Mouse (Mus musculus) lung, embryonic 14.5 days (tissue): Measurements from ENCODE around the gene Rnf144a. TPM values are rescaled to one million over a fixed set of nuclear protein-coding genes. Genes with fewer than 3 reads are reported as not detected.
A peak's percentile ranks its signal among the peaks of the same experiment; 100 is the strongest.

Source experiments
- ATAC-seq: fragments of 200-750 bp; cut with Nextera tagmentation; 2 replicates; pipeline ENCODE4 v1.8.0; 2017; ENCODE audit warnings: mild to moderate bottlenecking, moderate TSS enrichment, moderate library complexity; ENCODE audit not compliant: insufficient read depth
- DNase-seq: peaks from one replicate; pipeline ENCODE4 v3.0.0-alpha.2; 2015
- H3K27ac ChIP-seq: fragments of 300-500 bp; sonication (generic); 2 replicates; pipeline ENCODE4 v1.5.1; 2014; ENCODE audit warnings: low read depth, mild to moderate bottlenecking, moderate library complexity
- H3K27me3 ChIP-seq: fragments of 300-500 bp; sonication (generic); 2 replicates; pipeline ENCODE4 v1.6.1; 2014; ENCODE audit warnings: low read length, control low read depth; ENCODE audit not compliant: insufficient read depth
- H3K36me3 ChIP-seq: fragments of 300-500 bp; sonication (generic); 2 replicates; pipeline ENCODE4 v1.6.1; 2014; ENCODE audit warnings: control low read depth; ENCODE audit not compliant: insufficient read depth
- H3K4me1 ChIP-seq: fragments of 300-500 bp; sonication (generic); 2 replicates; pipeline ENCODE4 v1.6.1; 2014; ENCODE audit warnings: antibody characterized with exemption, control low read depth; ENCODE audit not compliant: insufficient read depth
- H3K4me2 ChIP-seq: fragments of 300-500 bp; sonication (generic); 2 replicates; pipeline ENCODE4 v1.6.1; 2014; ENCODE audit warnings: mild to moderate bottlenecking
- H3K4me3 ChIP-seq: fragments of 300-500 bp; sonication (generic); 2 replicates; pipeline ENCODE4 v1.5.1; 2014; ENCODE audit warnings: low read depth, low read length
- H3K9ac ChIP-seq: fragments of 300-500 bp; sonication (generic); 2 replicates; pipeline ENCODE4 v1.6.1; 2014
- H3K9me3 ChIP-seq: fragments of 300-500 bp; sonication (generic); 2 replicates; pipeline ENCODE4 v1.6.1; 2016; ENCODE audit warnings: low read depth, low read length, control low read depth
- CTCF ChIP-seq: IDR thresholded peaks from 2 replicates; pipeline ENCODE4 v1.5.1; 2016; ENCODE audit warnings: antibody characterized with exemption, low read depth
- WGBS: fragments of 180-500 bp; shearing (Covaris S2); extraction: QIAGEN DNeasy Blood & Tissue Kit; methylation state at CpG from one replicate; pipeline ENCODE4 v1.1.7; 2014; 5-methylcytosine and 5-hydroxymethylcytosine counted together
- polyA plus RNA-seq: library from polyadenylated mRNA; unstranded; fragments of >200 nt; fragmentation: Nextera tagmentation; extraction: Ambion mirVana; gene quantifications from 2 replicates; pipeline ENCODE4 v1.2.1, GENCODE M21; 2014

The Rnf144a gene
- polyA plus RNA-seq, 1 experiment from 2014 or later = 46.9 TPM

- Histone ChIP-seq H3K4me2 (no peak overlapping the region), H3K36me3 (peaks cover 25% of the 10 kb centered on the region), H3K27ac (no peak overlapping the region), H3K27me3 (no peaks in the 10 kb centered on the region), H3K9ac (no peak overlapping the region), H3K4me3 (no peak overlapping the region), H3K4me1 (peaks cover 55% of the 10 kb centered on the region), H3K9me3 (no peaks in the 10 kb centered on the region)
- ATAC-seq = no peak
- no peak for TF ChIP-seq CTCF
- no peak for DNase-seq
- 61% methylated on average over 9 of the region's 9 CpGs for WGBS
Measured at GRCm38 (mm10) chr12:26408707-26409106, 6.3 kb downstream of the Rnf144a start.

DNA sequence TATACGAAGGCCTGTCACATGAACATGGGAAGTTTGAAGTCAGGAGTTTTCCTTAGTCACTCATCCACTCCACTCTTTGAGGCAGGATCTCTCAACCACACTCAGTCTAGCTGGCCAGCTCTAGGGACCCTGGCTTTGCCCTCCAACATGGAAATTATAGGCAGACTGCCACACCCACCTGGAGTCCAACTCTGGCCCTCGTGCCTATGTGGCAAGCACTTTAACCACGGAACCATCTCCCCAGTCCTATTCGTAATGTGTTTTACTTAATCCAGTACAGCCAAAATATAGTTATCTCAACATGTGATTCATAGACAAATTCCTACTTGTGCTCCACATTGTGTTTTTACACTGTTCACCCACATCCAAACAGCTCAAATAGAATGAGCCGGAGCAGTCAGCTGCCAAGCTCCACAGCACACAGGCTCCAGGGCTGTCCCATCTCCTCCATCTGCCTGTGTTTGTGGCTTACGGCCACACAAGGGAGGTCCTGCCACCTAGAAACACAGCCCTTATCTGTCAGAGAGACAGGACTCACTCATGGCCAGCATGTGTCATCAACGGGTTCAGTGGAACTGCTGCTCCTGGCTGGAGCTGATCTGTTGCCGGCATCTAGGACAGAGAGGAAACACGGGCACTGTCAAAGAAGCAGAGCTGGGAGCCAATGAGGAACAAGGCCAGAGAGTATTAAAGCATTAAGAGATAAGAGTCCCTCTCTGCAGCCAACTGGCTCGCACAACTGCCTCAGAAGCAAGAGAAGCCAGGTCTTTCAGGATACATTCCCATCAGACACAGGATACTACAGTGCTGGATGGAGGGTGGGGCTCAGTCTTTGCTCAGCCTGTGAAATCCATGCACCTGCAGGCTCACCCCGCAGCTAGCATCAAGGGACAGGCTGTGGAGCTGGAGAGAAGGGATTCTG, 10.0 kb downstream of the Rnf144a start:
- peak; percentile 65 for DNase-seq
- H3K9me3 ChIP-seq = no peaks in the 10 kb centered on the region
- WGBS = 44% methylated on average over 11 of the region's 11 CpGs
- H3K36me3 ChIP-seq = peaks cover 26% of the 10 kb centered on the region
- peaks cover 47% of the 10 kb centered on the region for H3K4me1 ChIP-seq
- peak overlapping the region; percentile 18; the same call in 1 of the 2 replicates for H3K4me2 ChIP-seq
- no peaks in the 10 kb centered on the region for H3K27me3 ChIP-seq
- H3K4me3 ChIP-seq = no peak overlapping the region
- no peak overlapping the region; the same call in 1 of the 2 replicates for H3K9ac ChIP-seq
- H3K27ac ChIP-seq = peak overlapping the region; percentile 44; the same call in 1 of the 2 replicates
- TF ChIP-seq CTCF = no peak
- ATAC-seq = peak; percentile 42

- Histone ChIP-seq H3K4me3 (no peak overlapping the region), H3K27ac (peak overlapping the region; percentile 80), H3K36me3 (peaks cover 19% of the 10 kb centered on the region), H3K9ac (no peak overlapping the region), H3K27me3 (no peaks in the 10 kb centered on the region), H3K4me2 (no peak overlapping the region), H3K9me3 (no peaks in the 10 kb centered on the region), H3K4me1 (peaks cover 43% of the 10 kb centered on the region)
- peak; percentile 83 for DNase-seq
- 58% methylated on average over 16 of the region's 16 CpGs for WGBS
- no peak for TF ChIP-seq CTCF
- peak; percentile 16; the same call in 1 of the 2 replicates for ATAC-seq
Measured at GRCm38 (mm10) chr12:26403372-26404125, 11.5 kb downstream of the Rnf144a start.

DNA sequence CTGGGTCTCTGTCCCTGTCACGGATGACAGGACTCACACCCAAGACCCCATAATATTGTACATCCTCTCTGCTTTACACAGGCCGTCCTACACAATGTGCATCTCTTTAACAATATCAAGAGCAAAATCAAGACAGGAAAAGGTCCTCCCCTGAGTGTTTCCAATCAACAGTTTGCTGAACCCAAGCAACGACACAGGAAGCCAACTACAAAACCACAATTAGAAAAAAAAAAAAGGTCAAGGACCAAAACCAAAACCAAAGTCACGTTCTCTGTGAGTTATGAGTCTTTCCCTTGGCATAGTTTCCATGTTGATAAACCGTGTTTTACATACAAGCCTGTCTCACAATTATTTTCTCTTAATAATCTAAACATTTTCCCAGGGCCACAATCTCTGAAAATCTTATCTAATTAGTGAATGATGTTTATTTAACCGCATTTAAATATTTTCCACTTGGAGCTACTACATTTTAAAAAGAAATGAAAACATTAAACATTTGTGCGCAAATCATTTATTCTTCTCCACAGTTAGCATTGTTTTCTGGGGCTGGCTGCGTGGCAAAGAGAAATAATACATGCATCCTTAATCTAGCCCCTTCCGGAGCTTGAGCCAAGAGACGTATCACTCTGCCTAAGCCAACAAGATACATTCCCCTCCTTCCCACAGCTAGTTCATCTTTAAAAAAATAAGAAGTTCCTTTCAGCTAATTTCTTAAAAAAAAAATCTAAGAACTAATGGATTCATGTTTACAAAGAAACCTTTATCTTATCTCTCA, 13.2 kb downstream of the Rnf144a start:
- H3K4me2 ChIP-seq = 0 out of 2 replicates have a peak overlapping the region, but pooled peaks have one; percentile 12
- ATAC-seq (no peak), DNase-seq (peak; percentile 72)
- H3K27me3 ChIP-seq = no peaks in the 10 kb centered on the region
- WGBS = 45% methylated on average over 10 of the region's 10 CpGs
- H3K9me3 ChIP-seq = no peaks in the 10 kb centered on the region
- TF ChIP-seq CTCF = no peak
- H3K9ac ChIP-seq = no peak overlapping the region
- H3K4me3 ChIP-seq = no peak overlapping the region
- peak overlapping the region; percentile 80 for H3K27ac ChIP-seq
- peaks cover 43% of the 10 kb centered on the region for H3K4me1 ChIP-seq
- peaks cover 14% of the 10 kb centered on the region; the same call in 1 of the 2 replicates for H3K36me3 ChIP-seq

GRCm38 (mm10) chr12:26401254-26401653, 13.8 kb downstream of the Rnf144a start:
- Histone ChIP-seq H3K4me3 (no peak overlapping the region), H3K27me3 (no peaks in the 10 kb centered on the region), H3K27ac (peak overlapping the region; percentile 78), H3K9ac (no peak overlapping the region), H3K36me3 (peaks cover 14% of the 10 kb centered on the region; the same call in 1 of the 2 replicates), H3K4me2 (no peak overlapping the region), H3K4me1 (peaks cover 37% of the 10 kb centered on the region), H3K9me3 (no peaks in the 10 kb centered on the region)
- DNase-seq (peak; percentile 28), ATAC-seq (no peak)
- WGBS = 76% methylated on average over 1 of the region's 1 CpGs
- no peak for TF ChIP-seq CTCF

GRCm38 (mm10) chr12:26400762-26401161, 14.3 kb downstream of the Rnf144a start:
- Histone ChIP-seq H3K27ac (0 out of 2 replicates have a peak overlapping the region, but pooled peaks have one; percentile 32), H3K4me1 (peaks cover 33% of the 10 kb centered on the region), H3K9ac (no peak overlapping the region), H3K4me3 (no peak overlapping the region), H3K27me3 (no peaks in the 10 kb centered on the region), H3K36me3 (peaks cover 14% of the 10 kb centered on the region; the same call in 1 of the 2 replicates), H3K4me2 (no peak overlapping the region), H3K9me3 (no peaks in the 10 kb centered on the region)
- no peak for ATAC-seq
- TF ChIP-seq CTCF = no peak
- no peak for DNase-seq
- 96% methylated on average over 1 of the region's 1 CpGs for WGBS
